Mouse (Mus musculus) neural tube, embryonic 10.5 days (tissue): ENCODE measurements around the gene Ntn4.

Source experiments
- DNase-seq: peaks from one replicate; pipeline ENCODE4 v3.0.0-alpha.2; 2017; ENCODE audit warnings: low spot score; ENCODE audit errors: extremely low spot score

The Ntn4 gene

GRCm38 (mm10) chr10:93641821-93642746 lies 1.6 kb downstream of the Ntn4 start:
- DNase-seq: peak; percentile 72

- DNase-seq: no peak
These were observed 2.4 kb downstream of the Ntn4 start for GRCm38 (mm10) chr10:93642897-93643296.

DNA sequence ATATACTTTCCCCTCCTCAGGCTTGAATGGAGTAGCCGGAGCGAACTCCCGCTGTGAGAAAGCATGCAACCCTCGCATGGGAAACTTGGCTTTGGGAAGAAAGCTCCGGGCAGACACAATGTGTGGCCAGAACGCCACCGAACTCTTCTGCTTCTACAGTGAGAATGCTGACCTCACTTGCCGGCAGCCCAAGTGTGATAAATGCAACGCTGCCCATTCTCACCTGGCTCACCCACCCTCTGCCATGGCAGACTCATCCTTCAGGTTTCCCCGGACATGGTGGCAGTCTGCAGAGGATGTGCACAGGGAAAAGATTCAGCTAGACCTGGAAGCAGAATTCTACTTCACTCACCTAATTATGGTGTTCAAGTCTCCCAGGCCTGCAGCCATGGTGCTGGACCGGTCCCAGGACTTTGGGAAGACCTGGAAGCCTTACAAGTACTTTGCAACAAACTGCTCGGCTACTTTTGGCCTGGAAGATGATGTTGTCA lies 4.0 kb downstream of the Ntn4 start:
- DNase-seq: no peak

- no peak for DNase-seq
These were observed 7.4 kb downstream of the Ntn4 start for GRCm38 (mm10) chr10:93647655-93648561.

GRCm38 (mm10) chr10:93648598-93649102 lies 8.2 kb downstream of the Ntn4 start:
- no peak for DNase-seq

DNA sequence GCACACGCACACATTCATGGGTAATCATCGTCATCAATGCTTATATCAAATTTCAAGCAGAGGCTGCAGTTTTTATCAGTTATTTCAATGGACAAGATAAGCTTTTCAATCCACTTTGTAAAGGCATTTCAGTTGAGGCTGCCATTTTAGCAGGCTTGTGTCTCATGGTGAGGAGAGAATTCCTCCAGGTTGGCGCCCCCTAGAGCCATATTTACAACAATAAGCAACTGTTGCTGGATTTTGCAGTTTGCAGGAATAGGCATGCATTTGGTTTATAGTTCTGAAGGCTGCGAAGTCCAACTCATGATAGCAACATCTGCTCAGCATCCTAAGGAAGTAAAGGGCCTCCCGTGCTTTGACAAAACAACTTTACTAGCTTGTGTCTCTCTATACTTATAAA lies 8.6 kb downstream of the Ntn4 start:
- DNase-seq: no peak

DNA sequence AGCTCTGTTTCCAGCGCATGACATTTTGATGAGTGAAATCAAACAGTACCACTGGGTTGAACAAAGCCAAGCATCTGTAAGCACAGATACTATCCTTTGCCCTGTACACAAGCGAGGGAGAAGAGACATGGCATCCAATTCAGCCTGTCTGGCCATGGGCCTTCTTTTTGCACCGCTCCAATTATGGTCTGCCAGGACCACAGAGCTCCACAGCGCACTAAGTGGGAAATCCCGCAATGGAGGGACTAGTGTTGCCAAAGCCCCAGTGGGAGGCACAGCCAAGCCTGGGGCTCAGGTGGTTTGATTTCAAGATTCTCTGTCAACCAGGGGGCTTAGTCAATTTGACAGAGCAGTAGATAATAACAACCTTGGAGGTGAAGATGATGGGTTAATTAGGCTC lies 9.1 kb downstream of the Ntn4 start:
- DNase-seq: no peak

- DNase-seq: no peak
These were observed 12.8 kb downstream of the Ntn4 start for GRCm38 (mm10) chr10:93653322-93653721.

GRCm38 (mm10) chr10:93655428-93655827 lies 14.9 kb downstream of the Ntn4 start:
- DNase-seq: no peak

DNA sequence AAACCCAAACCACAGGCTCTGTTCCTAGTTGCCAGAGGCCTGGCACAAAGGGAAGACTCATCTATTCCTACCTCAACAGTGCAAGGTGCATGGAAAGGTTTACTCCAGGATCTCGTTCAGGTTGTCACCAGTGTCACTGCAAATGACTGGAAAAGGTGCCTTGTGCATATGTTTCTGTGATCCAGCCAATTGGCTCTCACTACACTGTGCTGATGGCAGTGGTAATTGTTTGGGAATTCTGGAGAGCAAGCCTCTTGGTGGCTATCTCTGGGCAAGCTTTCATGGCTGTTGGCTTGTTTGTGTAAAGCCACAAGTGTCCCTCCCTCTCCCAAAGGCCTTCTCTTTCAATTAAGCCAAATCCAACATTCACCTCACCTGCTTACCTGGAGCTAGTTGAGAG lies 19.3 kb downstream of the Ntn4 start:
- no peak for DNase-seq

DNA sequence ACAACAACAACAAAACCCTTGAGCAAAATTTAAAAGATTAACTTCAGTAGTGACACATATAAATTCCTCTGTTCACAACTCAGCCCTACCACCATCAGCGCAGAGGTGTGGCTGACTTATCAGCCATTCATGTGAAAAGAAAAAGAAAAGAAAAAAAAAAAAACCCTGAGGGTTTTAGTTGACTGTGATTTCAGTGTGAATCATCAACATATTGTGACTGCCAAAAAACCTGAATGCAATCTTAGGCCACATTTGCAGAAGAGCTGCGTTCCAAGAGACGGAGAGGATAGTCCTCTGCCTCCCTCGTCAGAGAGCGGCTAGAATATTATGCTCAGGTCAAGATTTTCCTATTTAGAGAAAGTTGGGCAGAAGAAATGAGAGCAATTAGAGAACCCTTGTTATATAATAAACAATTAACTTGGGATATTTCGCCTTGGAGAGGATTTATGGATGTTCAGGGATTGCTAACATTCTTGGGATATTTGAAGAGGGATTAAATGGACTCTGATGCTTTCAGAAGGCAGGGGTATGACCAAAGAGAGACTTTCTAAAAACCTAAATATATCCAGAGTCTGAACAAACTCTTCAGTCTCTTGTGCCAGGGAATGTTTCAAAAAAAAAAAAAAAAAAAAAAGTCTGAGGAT lies 21.0 kb downstream of the Ntn4 start:
- DNase-seq: no peak

GRCm38 (mm10) chr10:93662018-93662417 lies 21.5 kb downstream of the Ntn4 start:
- DNase-seq: no peak

GRCm38 (mm10) chr10:93666222-93666621 lies 25.7 kb downstream of the Ntn4 start:
- no peak for DNase-seq

GRCm38 (mm10) chr10:93666996-93667395 lies 26.5 kb downstream of the Ntn4 start:
- DNase-seq: no peak

DNA sequence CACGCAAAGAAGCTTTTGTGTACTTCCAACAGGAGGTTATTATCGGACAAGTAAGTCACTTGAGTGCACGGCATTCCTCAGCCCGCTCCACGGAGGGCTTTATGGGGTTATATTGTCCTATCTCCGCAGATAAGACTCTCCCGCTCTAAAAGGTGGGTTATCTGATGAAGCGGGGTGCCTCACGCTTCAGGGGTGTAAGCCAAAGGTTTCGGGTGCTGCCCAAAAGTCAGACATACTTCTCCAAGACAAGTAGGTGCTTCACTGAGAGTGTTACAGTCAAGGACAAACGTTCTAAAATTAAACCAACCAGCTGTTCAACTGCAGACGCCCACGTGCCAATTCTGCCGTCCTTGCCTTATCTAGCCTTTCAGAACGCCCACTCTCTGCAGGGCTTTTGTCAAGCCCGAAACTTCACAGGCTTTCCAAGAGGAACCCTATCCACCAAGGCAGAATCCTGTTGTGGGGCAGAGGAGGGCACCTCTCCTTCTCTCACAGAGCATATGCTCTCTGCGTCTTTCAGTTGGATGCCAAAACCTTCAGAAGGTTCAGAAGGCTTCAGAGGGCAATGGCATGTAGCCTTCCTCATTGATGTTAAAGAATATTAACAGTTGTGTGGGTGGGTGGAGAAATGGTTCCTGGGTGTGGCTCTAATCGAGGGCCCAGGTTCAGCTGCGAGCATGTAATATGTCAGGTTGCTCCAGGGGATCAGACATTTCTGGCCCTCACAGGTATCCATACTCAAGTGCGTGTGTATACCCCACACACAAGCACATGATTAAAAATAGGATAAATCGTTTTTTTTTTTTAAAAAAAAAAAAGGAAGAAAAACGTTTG lies 32.4 kb downstream of the Ntn4 start:
- DNase-seq: no peak

DNA sequence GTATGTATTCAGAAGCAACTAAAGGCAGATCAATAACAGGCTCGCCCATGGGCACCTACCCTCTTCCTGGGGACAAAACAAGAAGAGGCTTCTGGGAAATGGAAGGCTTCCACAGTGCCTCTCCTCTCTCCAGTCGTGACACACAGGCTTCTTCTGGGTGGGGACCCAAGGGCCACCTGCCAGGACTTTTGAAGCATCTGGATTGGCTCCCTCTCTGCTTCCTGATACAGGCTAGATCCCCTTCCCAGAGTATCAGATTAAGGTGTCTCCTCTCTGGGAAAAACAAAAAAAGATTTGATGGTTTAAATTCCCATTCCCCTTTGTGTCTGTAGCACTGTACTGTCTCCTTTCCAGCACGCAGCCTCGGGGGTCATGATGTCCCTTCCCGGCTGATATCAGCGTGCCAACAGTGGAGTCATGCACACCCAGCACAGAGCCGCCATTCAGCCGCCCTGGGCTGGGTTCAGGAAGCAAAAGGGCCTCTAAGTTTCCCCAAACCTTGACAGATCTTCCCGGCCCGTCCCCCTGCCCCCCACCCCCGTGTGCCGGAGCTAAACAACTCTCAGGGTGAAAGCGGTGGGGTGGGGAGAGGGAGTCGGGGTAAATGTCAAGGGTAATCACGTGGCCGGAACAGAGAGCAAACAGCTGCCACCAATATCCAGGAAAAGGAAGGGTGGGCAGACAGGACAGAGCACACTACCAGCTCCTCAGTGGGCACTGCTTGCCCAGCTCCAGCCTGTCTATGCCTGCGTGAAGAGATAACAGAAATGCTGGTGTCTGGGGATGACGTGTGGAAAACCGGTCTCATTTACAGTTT lies 38.9 kb downstream of the Ntn4 start:
- DNase-seq: no peak

DNA sequence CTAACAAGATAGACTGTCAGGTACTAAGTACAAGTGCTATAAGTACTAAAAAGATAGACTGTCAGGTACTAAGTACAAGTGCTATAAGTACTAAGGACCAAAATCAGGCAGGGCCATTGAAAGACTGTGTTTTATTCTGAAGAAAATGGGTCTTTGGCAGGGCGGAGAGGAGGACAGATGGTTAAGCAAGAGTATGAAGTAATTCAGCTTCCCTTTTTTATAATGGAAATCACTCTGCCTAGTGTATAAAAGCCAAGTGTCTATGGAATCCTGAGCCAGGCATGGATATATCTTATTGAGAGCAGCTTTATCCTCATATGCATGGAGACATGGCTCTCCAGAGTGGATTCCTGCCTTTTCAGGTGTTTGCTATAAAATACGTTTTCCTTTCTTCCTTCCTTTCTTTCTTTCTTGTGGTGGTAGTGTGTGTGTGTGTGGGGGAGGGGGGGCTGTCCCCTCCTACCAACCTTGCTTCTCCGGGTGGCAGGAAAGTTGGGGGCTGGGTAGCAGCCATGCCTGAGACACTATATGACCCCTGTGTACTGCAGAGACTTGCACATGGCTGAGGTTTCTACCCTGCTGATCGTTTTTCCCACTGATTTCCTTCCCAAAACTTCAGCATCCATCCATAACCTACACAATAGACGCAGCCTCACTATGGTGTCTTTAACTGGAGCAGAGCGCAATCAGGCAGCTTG lies 40.3 kb downstream of the Ntn4 start:
- no peak for DNase-seq

- no peak for DNase-seq
These were observed 41.8 kb downstream of the Ntn4 start for GRCm38 (mm10) chr10:93682185-93682747.

DNA sequence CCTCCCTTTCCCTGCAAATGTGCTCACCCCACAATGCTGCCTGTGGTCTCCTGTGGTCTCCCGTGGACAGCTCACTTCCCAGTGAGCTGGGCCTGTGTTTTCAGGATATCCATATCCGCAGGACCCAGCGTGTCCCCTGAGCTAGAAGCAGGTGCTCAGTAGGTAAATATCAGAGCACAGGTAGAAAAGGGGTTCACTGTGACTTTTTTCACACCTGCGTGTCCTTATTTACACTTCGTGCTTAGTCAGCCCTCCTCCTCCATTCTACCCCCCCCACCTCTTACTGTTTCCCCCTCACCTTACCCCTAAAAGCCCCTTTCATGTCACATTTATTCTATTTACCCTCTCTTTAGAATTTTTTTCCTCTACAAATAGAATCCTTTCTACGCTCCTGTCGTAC lies 42.7 kb downstream of the Ntn4 start:
- DNase-seq: no peak
